Mouse (Mus musculus): ENCODE measurements around the gene Plxna1. TPM values are rescaled to one million over a fixed set of nuclear protein-coding genes. Genes with fewer than 3 reads are reported as not detected.

Plxna1 gene
- 10 to 100 TPM; 21.2 to 28.7 TPM for total RNA-seq (2021)

DNA sequence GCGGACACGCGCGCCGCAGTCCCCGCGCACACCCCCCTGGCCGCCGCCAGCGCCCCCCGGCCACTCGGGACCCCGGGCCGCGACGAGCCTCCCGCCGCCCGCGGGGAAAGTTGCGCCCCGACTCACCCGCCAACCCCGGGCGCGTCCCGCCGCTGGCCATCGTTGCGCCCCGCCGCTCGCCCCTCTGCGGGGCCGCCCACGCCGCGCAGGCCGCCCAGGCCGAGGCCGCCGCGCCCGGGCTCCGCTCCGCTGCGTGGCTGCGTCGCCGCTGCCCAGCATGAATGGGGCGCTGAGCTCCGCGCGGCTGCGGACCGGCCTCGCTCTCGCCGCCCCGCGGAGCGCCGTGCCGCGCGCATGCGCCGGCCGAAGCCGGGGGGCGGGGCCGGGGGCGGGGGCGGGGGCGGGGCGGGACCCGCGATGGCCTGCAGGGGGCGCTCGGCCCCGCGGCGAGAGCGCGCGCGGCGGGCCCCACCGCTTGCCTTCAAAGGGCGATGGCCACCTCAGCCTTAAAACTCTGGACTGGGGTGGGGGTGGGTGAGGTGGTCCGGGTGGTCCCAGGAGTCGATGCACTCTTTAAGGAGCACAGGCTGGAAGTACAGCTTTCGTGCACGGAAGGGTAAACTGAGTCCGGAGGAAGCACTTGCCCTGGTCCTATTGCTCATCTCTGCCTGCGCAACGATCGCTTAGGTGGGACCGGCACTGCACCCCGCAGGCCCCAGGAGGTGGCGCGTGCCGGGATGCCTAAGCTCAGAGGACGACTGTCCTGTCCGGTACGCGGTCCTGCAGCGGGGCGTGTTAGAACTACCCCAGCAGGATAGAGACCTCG, at the start of gene Plxna1:
Gene Plxna1 (minus strand): TSS at position 340 of the 826 bp plus-strand sequence.
- intact Hi-C loops (cut with DNase I), result loop anchor here (2.0 to 5.0 kb wide), 4 partner anchors 90 to 435 kb away; no protein-coding TSS in a partner anchor

DNA sequence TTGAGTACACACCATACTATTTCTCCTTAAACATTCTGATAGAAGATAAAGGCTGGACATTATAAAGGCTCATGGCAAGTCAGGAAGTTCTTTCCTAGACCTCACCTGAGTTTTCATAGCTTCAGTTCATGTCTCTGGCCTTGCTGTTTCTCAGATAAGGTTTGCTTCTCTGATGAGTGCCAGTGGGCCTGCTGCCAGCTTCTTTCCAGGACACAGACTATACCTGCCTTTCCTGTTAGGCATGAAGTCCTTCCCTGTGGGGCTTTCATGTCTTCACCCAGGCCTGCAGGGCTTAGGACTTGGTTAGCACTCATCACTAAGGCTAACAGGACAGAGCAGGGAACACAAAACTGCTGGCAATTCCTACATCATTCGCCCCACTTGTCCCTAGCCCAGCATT, 46.6 kb upstream of the Plxna1 start:
- intact Hi-C loops (cut with DNase I), result no loop called here
- no peak for DNase-seq (ENCODE audit: low spot score)

More for the DNA sequence above, at the start of gene Plxna1:
- DNase-seq (ENCODE audit: low spot score), result no peak

DNA sequence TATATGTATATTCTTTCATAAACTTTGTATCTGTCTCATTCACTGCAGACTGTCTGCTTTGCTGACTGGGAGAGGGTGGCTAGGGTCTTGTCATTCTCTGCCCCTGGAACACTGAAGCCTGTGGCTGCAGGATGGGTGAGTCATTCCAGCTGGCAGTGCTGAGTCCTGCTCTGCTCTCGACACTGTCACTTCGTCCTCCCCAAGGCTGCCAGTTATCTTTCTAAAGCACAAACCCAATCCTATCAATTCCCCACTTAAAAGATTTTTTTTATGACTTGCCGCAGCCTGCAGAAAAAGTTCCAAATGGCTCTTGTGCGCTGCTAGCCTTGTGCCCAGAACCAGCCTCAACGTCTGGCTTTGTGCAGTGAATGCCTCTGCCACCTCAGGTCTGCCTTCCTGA, 45.8 kb upstream of the Plxna1 start:
- intact Hi-C loops (cut with DNase I), result no loop called here
- DNase-seq (ENCODE audit: low spot score), result no peak

DNA sequence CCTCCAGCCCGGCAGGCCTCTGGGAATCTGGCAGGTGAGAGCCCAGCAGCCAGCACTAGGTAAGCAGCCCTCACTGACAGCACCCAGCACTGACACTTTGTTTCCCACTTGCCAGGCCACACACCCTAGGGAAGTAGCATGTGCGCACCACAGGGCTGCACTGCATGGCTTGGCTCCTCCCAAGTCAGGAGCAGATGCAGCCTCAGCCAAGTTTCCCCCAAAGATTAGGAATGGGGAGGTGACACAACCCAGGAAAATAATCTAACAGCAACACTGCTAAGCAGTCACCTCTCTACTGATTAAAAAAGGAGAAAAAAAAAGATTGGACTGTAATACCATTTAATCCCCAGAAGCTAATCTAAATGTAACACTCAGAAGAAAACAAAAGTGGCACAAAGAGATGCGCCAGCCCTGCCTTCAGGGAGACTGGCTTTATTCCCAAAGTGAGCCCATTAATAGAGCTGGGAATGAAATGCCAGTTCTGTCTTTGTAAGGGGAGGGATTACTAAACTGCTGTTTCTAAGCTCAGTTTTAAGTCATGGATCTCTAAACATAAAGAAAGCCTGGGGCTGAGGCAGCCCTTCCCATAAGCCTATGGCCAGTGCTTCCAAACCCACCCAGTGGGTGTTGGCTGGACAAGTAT, 44.9 kb upstream of the Plxna1 start:
- no peak for DNase-seq (ENCODE audit: low spot score)
- intact Hi-C loops (cut with DNase I), result no loop called here

DNA sequence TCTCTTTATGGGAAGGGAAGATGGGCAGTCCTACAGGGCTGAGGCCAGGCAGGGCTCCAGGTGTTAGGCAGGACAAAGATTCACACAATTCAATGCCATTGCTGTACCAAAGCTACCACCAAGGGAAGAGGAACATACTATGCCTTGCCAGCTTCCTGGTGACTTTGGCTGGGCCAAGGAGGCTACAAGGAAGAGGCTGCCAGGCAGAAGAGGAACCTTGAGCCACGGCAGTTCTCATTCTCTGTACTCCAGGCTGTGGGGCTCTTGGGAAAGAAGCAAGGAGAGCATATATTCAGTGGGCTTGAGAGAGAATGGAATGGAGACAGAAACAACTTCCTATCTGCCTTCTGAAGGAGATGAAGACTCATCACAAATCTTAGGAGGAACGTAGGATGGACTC, 42.5 kb upstream of the Plxna1 start:
- intact Hi-C loops (cut with DNase I), result no loop called here
- DNase-seq (ENCODE audit: low spot score), result no peak

DNA sequence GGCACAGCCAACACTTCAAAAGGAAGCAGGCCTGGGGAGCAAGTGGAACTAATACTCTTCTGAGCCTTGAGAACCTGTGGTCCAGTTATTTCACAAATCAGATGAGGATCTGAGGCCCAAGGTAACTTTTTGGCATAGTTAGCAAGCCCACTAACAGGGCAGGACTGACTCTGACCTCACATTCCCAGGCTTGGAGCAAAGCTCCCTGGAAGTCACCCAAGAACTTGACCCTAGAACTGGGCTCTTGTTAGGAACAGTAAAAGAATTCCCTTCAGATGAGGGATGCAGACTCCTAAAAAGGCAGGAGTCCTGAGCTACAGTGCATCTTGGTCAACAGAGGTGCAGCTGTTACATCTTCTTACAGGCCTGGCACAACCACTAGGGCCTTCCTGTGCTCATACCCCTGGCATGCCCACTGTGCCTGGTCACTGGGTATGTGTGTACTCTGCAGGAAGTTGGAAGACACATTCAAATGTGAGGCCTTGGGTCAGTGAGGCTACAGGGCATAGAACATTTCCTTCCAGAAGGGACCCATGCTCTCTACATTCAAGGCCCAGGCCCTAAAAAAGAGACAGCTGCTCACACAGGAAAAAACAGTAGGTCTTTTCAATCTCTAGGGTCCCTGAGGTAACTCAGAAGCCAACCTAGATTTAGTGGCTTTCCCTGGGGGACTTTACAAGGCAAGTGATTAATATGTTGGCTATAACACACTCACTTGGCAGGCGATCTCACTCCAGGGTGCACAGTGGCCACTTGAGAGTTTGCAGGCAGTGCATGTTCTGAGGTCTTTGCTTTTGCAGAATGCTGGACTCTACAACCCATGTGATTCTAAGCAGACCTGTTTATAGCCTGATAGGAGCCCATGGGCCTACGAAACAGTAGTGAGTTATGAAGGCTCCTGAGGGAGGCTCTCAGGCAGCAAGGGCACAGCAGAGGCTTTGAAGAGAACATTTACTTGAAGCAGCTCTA, 41.1 kb upstream of the Plxna1 start:
- intact Hi-C loops (cut with DNase I), result no loop called here
- no peak for DNase-seq (ENCODE audit: low spot score)

DNA sequence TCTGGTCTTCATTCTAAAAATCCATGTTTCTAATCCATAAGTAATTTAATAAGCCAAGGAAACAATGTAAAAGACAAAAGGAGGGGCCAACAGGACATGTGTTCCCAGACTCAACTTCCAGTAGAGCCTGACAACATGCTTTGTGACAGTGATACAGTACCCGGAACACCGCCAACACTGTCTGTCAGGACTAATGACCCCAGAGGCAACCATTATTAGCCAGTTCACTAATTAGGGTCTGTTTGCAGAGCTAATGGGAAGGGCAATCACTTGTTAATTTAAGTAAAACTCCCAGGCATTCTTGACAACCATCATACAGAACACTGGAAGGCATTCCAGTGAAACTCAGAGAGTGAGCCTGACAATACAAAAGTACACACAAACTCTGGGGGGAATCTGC, 40.0 kb upstream of the Plxna1 start:
- intact Hi-C loops (cut with DNase I), result no loop called here
- no peak for DNase-seq (ENCODE audit: low spot score)

DNA sequence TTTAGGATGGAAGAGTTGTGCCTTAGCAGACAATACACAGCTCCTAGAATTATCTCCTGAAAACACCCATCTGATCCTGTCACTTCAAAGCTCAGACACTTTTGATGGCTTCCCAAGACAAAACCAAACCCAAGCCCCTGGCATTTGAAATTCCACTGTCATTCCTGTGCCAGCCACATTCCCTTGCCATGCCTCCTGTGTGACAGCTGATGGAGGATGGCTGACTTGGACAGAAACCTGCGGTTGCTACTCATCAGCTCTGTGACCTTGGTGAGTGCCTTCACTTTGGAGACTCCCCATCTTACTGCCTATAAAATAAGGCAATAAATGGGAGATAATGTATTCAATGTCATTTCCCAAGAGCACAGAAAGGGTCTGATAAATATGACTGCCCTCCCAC, 37.1 kb upstream of the Plxna1 start:
- intact Hi-C loops (cut with DNase I), result no loop called here

DNA sequence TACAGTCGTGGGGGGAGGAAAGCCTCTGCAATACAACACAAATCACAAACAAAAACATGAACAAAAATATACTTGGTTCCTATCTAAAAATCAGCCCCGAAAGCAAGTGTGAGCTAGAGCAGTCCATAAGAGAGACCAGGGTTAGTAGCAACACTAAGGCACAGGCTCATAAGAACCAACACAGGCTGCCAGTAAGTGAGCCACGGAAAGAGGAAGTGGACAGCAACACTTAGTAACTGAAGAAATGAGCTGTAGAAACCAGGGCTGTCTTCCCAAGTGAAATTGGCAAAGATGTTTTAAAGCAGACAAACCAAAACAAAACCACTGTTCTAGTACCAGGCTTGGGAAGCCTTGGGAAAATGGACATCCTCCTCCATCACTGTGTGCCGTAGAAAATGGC, 35.5 kb upstream of the Plxna1 start:
- intact Hi-C loops (cut with DNase I), result no loop called here
- no peak for DNase-seq (ENCODE audit: low spot score)

More for the DNA sequence above, 37.1 kb upstream of the Plxna1 start:
- DNase-seq (ENCODE audit: low spot score), result no peak

DNA sequence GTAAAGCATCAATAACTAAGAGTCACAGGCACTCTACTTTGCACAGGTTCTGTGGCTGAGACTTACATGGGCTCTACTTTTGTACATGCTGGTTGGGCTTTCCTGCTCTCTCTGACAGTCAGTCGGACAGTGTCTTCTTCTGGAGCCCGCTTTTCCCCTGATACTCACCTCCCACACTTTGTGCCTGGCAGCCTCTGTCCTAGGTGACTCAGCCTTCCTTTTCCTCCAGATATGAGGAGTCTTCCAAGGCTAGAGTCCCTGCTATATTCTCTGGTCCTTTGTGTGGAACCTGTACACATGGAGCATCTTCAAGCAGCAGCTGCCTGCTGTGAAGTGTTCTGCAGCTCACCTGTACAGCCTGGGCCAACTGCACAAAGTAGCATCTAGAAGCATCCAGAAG, 31.4 kb upstream of the Plxna1 start:
- no peak for DNase-seq (ENCODE audit: low spot score)
- intact Hi-C loops (cut with DNase I), result no loop called here

DNA sequence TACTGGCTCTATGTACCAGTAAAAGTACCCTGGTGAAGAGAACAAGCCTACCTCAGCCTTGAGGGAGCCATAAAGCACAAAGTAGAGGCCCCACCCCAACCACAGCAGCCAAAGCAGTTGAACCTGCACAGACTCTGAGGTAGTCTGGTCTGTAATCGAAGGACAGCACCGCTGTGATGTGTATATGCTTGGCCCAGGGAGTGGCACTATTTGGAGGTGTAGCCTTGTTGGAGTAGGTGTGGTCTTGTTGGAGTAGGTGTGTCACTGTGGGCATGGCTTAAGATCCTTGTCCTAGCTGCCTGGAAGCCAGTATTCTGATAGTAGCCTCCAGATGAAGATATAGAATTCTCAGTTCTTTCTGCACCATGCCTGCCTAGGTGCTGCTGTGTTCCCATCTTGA, 29.8 kb upstream of the Plxna1 start:
- no peak for DNase-seq (ENCODE audit: low spot score)
- intact Hi-C loops (cut with DNase I), result no loop called here

DNA sequence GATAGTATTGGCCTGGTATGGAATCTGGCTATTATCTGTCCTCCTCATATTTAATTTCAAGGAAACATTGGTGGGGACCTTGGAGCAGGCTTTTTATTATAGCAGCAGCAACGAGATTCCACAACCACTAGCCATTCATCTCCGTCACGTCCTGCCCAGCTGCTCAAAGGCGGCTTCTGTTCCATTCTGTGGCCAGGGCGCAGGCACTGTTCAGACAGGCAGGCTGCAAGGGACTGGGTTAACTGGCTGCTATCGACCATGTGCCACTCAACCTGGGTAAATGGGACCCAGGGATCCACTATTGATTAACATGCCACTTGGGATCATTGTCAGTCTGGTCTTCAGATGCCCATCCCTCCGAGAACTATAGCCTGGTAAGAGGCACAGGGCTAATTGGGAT, 27.4 kb upstream of the Plxna1 start:
- DNase-seq (ENCODE audit: low spot score), result no peak
- intact Hi-C loops (cut with DNase I), result no loop called here

DNA sequence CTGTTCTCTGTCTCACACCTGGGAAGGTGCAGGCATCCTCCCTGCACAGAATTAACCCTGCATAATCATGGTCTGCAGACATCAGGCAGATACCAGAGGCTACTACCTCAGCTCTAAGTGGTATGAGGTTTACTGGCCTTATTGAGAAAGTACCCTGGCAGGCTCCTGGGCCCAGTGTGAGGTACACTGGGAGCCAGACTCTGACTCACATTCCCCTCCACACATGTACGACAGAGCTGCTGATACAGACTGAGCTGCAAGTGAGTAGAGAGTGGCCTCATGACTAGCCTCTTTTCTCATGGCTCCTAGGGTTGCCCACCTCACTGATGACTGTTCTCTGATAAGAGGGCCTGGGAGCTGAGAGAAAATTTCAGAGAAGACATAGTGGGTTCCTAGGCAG, 24.5 kb upstream of the Plxna1 start:
- DNase-seq (ENCODE audit: low spot score), result no peak
- intact Hi-C loops (cut with DNase I), result no loop called here

DNA sequence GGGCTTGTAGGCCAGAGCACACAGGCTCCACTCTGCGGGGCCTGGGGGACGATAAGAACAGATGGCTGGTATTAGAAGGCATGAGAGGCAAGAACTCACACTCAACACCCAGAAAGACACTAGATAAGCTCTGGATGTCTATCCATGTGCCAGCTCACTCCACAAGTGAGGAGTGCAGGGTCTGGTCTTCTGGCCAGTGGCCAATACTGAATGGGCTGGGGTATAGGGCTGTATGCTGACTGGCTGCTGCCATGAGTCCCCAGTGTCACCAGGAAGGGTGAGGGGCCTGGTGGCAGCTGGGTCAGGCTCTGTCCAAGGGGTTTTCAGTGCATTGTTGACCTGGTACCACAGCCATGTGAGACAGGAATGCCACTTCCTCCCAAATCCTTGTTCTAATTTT, 22.3 kb upstream of the Plxna1 start:
- intact Hi-C loops (cut with DNase I), result no loop called here
- DNase-seq (ENCODE audit: low spot score), result no peak

DNA sequence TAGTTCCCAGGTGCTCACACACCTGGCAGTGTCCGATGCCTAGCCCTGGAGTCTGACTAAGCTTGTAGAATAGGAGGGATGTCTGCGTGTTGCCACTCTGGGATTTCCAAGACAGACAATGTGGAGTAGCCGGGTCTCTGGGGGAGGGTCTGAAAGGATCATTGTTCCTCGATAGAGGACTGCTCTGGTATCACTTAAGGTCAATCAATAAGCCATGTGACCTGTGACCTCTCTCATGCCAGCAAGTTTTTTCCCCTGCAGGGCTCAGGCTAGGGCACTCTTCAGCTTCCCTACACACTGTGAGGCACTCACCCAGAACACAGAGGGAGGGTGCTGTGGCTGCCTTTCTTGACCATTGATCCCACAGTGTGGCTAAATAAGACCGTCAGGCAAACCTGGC, 19.4 kb upstream of the Plxna1 start:
- intact Hi-C loops (cut with DNase I), result loop anchor here (1.0 kb wide), 1 partner anchor 24 kb away; no protein-coding TSS in a partner anchor
- DNase-seq (ENCODE audit: low spot score), result no peak

DNA sequence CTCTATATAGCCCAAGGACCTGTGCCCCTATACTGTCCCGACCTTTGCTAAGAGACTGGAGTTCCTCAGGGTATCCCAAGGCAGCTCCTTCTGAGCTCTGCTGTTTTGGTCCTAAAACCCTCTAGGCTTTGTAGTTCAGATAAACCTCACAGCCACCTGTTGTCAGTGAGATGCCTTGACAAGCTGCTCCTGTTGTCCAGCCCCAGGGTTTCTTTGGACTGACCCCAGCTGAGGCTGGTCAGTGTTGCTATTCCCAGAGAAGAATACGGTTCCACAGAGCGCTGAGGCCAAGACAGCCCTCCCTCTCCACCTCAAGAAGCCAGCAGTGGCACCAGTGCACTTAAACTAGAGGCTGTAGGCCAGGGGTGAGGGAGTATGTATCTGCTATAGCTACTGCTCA, 18.8 kb upstream of the Plxna1 start:
- intact Hi-C loops (cut with DNase I), result loop anchor here (1.0 kb wide), 1 partner anchor 25 kb away; no protein-coding TSS in a partner anchor
- no peak for DNase-seq (ENCODE audit: low spot score)

DNA sequence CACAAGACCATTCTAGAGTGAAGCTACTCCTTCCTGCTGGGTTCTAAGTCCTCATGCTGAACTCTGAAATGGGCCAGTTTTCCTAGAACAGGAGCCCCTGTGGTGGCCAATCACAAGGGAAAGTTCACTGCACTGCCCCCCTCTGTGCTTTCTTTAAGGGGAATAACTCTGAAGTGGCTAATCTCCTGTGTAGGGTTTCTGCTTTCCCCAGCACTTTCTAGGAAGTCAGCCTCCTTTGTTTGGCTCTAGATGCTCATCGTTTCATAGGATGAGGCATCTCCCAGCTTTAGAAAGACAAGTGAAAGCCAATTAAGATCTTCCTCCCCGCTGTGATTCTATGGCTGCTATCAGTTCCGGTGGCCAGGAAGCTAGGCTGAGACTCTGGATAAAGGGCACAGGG, 18.3 kb upstream of the Plxna1 start:
- intact Hi-C loops (cut with DNase I), result loop anchor here (1.0 kb wide), 1 partner anchor 26 kb away; no protein-coding TSS in a partner anchor
- DNase-seq (ENCODE audit: low spot score), result no peak

DNA sequence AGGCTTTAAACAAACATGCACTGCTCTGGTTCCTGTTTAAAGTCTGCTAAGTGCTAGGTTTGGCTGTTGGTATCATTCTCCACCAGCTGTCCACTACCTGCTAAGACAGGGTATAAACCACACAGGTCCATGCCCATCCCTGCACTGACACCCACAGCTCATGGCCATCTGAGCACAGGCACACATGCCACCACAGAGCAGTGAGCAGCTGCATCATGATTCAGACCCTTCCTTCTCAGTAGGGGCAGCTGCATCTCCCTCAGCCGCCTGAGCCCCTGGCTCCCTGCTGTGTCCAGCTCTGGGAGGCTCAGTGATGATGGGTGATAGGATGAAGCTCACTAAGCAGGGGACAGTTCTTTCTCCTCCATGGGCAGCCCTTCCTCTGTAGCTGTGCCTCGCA, 15.8 kb upstream of the Plxna1 start:
- no peak for DNase-seq (ENCODE audit: low spot score)
- intact Hi-C loops (cut with DNase I), result no loop called here

DNA sequence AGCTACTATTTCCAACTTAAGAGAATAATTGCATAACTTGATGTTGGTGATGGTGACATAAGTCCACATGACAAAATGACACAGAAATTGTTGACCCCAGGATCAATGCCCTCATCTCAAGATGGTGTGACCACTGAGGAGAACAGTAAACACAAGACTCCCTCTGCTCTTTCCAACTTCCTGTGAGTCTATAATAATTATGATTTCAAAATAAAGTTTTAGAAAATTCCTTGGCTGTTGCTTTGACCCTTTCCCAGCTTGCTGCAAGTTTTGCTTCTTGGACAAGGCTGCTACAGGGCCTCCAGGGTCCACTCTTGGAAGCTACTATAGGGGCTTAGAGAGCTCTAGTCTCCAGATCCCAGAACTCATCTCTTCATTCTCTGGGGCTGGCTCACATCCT, 6.4 kb upstream of the Plxna1 start:
- DNase-seq (ENCODE audit: low spot score), result no peak
- intact Hi-C loops (cut with DNase I), result no loop called here

DNA sequence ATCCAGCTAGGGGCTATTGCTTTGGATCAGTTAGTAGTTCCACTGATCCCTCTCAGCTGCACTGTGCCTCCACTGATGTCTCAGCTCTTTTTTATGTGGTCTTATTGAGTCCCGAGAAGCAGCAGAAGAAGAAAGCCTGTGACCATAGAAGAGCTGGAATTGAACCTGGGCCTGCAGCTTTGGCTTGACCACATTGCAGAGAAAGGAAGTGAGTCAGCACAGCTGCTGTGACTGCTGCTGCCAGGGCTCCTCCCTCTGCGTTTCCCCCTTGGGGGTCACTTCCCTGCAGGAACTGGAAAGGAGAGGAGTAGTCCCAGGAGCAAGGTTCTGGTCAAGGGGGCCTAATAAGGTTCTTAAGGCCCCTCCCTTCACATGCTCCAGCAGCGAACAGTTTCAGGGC, 1.9 kb upstream of the Plxna1 start:
- intact Hi-C loops (cut with DNase I), result loop anchor here (2.0 to 5.0 kb wide), 3 partner anchors 88 to 437 kb away; no protein-coding TSS in a partner anchor
- DNase-seq (ENCODE audit: low spot score), result no peak

All from heart, postnatal 25 days (tissue).